Mouse (Mus musculus) neutrophil, adult 5-6 weeks (primary cell): ENCODE measurements around the gene Trim15. TPM values are rescaled to one million over a fixed set of nuclear protein-coding genes. Genes with fewer than 3 reads are reported as not detected.

Experiments
- ATAC-seq: fragments of 151-379, 151-347 bp; 2 replicates; pipeline ENCODE4 v1.8.0; 2017; ENCODE audit warnings: mild to moderate bottlenecking, moderate TSS enrichment; ENCODE audit not compliant: insufficient number of reproducible peaks, poor library complexity, low FRiP score, severe bottlenecking; ENCODE audit errors: extremely low read depth
- total RNA-seq: library from RNA; stranded (forward); fragments of 200-1000 nt; gene quantifications from 2 replicates; pipeline ENCODE4 v1.2.3, GENCODE M21; 2017

Gene Trim15
- total RNA-seq, 1 experiment from 2014 or later: not detected

- ATAC-seq: no peak
These were observed 7.6 kb upstream of the Trim15 start for GRCm38 (mm10) chr17:36874636-36875035.

- no peak for ATAC-seq
These were observed 3.2 kb upstream of the Trim15 start for GRCm38 (mm10) chr17:36869955-36870810.

- no peak for ATAC-seq
These were observed 2.4 kb upstream of the Trim15 start, which contains the start of gene Trim10 for GRCm38 (mm10) chr17:36869284-36869954. TSS of gene Trim10 (plus strand) at chr17:36869574.

- no peak for ATAC-seq
These were observed 1.8 kb upstream of the Trim15 start for GRCm38 (mm10) chr17:36868836-36869235.

GRCm38 (mm10) chr17:36861680-36862079, 5.3 kb downstream of the Trim15 start:
- no peak for ATAC-seq

- no peak for ATAC-seq
These were observed 8.8 kb downstream of the Trim15 start for GRCm38 (mm10) chr17:36858181-36858580.

GRCm38 (mm10) chr17:36856236-36856635, 10.8 kb downstream of the Trim15 start:
- ATAC-seq: no peak

GRCm38 (mm10) chr17:36855484-36855883, 11.5 kb downstream of the Trim15 start:
- ATAC-seq: no peak

- no peak for ATAC-seq
These were observed 15.4 kb downstream of the Trim15 start for GRCm38 (mm10) chr17:36851627-36852026.

- no peak for ATAC-seq
These were observed 15.8 kb downstream of the Trim15 start for GRCm38 (mm10) chr17:36851200-36851599.

GRCm38 (mm10) chr17:36849992-36850391, 17.0 kb downstream of the Trim15 start:
- ATAC-seq: no peak

GRCm38 (mm10) chr17:36848911-36849310, 18.1 kb downstream of the Trim15 start:
- no peak for ATAC-seq

GRCm38 (mm10) chr17:36844725-36845124, 22.3 kb downstream of the Trim15 start:
- ATAC-seq: no peak

- no peak for ATAC-seq
These were observed 22.7 kb downstream of the Trim15 start for GRCm38 (mm10) chr17:36844286-36844719.

GRCm38 (mm10) chr17:36843696-36844095, 23.3 kb downstream of the Trim15 start:
- no peak for ATAC-seq

GRCm38 (mm10) chr17:36840961-36841445, 26.0 kb downstream of the Trim15 start:
- ATAC-seq: no peak

GRCm38 (mm10) chr17:36839931-36840330, 27.1 kb downstream of the Trim15 start:
- ATAC-seq: no peak

- no peak for ATAC-seq
These were observed 28.0 kb downstream of the Trim15 start for GRCm38 (mm10) chr17:36839001-36839400.

- peak; percentile 97 for ATAC-seq
These were observed 29.9 kb downstream of the Trim15 start, which contains the start of gene Trim26 for GRCm38 (mm10) chr17:36836874-36837647. TSS of gene Trim26 (plus strand) at chr17:36837134.
